In genomic region chr1:58614424-58614823, GRCm38 (mm10) we compare ENCODE assay signal across 9 mouse cellular contexts. TPM values are rescaled to one million over a fixed set of nuclear protein-coding genes. Genes with fewer than 3 reads are reported as not detected.
DNase-seq lines count a peak whose midpoint lies in the region; ATAC-seq and TF ChIP-seq lines count a peak whose summit lies in the region.
"Had no signal": no experiment of that assay in that cellular context is flagged by ENCODE, and none has a peak within 500 bp of the region (broad histone marks: within the 10 kb centered on the region; RNA-seq: fewer than 3 reads in every experiment).

No protein-coding gene starts in this region.

- H3K4me1 ChIP-seq in embryonic facial prominence, embryonic 10.5 days: no peaks in the 10 kb centered on the region
- no peaks in the 10 kb centered on the region for H3K4me1 ChIP-seq in forebrain, embryonic 12.5 days
- H3K4me1 ChIP-seq: embryonic facial prominence, embryonic 13.5 days had no signal

- no peak for TF ChIP-seq CTCF in Patski (IDR thresholded peaks at IDR 0.05)

- no peak overlapping the region for H3K27ac ChIP-seq in embryonic facial prominence, embryonic 10.5 days (replicated peaks)
- H3K27ac ChIP-seq in forebrain, embryonic 12.5 days: no peak overlapping the region
- H3K27ac ChIP-seq: embryonic facial prominence, embryonic 13.5 days had no signal

- POLR2A ChIA-PET in Patski (lab: Charles Lee): no interaction called here

- 82% methylated on average over 3 of the region's 3 CpGs for WGBS in embryonic facial prominence, embryonic 10.5 days
- 66% methylated on average over 3 of the region's 3 CpGs for WGBS in forebrain, embryonic 12.5 days

- in situ Hi-C loops in Patski (cut with MboI; ENCODE audit: low pct_unique_long_range_greater_than_20kb): no loop called here

- CTCF ChIA-PET in Patski (lab: Charles Lee): interaction anchor here (1.2 kb wide), 1 partner anchor 9 kb away, joined by 3 read pairs; no protein-coding TSS in a partner anchor

- no peaks in the 10 kb centered on the region for H3K9me3 ChIP-seq in embryonic facial prominence, embryonic 10.5 days
- H3K9me3 ChIP-seq in forebrain, embryonic 12.5 days: 0 out of 2 replicates have a peak, but pooled peaks cover 4% of the 10 kb centered on the region
- H3K9me3 ChIP-seq: embryonic facial prominence, embryonic 13.5 days had no signal

- no peaks in the 10 kb centered on the region for H3K27me3 ChIP-seq in Patski
- H3K27me3 ChIP-seq in embryonic facial prominence, embryonic 10.5 days (replicated peaks; ENCODE audit: low read depth, poor library complexity, severe bottlenecking): no peaks in the 10 kb centered on the region
- H3K27me3 ChIP-seq in forebrain, embryonic 12.5 days: no peaks in the 10 kb centered on the region
- H3K27me3 ChIP-seq: embryonic facial prominence, embryonic 13.5 days had no signal

- H3K36me3 ChIP-seq in embryonic facial prominence, embryonic 10.5 days (replicated peaks): no peaks in the 10 kb centered on the region
- H3K36me3 ChIP-seq in forebrain, embryonic 12.5 days (replicated peaks): no peaks in the 10 kb centered on the region
- H3K36me3 ChIP-seq: embryonic facial prominence, embryonic 13.5 days had no signal

- no peak overlapping the region for H3K4me3 ChIP-seq in embryonic facial prominence, embryonic 10.5 days
- H3K4me3 ChIP-seq in forebrain, embryonic 12.5 days (replicated peaks): no peak overlapping the region
- H3K4me3 ChIP-seq: embryonic facial prominence, embryonic 13.5 days had no signal

- no peak overlapping the region for H3K4me2 ChIP-seq in forebrain, embryonic 12.5 days
- H3K4me2 ChIP-seq: embryonic facial prominence, embryonic 13.5 days had no signal

- DNase-seq in layer of hippocampus, adult 11-12 months (ENCODE audit: low spot score): peak; percentile 40
- no peak for DNase-seq in layer of hippocampus, adult 9-10 months (ENCODE audit: low spot score)
- peak; percentile 50 for DNase-seq in Patski (ENCODE audit: low read depth, low spot score)
- DNase-seq in kidney, adult 8-10 months: peak; percentile 87 to 89
- peak; percentile 15 for DNase-seq in right cerebral cortex, postnatal 14 days
- DNase-seq in cerebellum, postnatal 10 days: no peak
- DNase-seq in embryonic facial prominence, embryonic 10.5 days (ENCODE audit: low spot score): no peak

- peak; percentile 74 for ATAC-seq in Patski
- no peak for ATAC-seq in forebrain, embryonic 12.5 days (ENCODE audit: low FRiP score)

- H3K9ac ChIP-seq in forebrain, embryonic 12.5 days: no peak overlapping the region
- H3K9ac ChIP-seq: embryonic facial prominence, embryonic 13.5 days had no signal

RNA-seq across cellular contexts. Expression of gene Ndufb3, which starts 28.2 kb away (rescaled TPM):
- polyA plus RNA-seq in Patski (2021): 159 TPM
- 135 and 140 TPM in 2 replicates for polyA plus RNA-seq in embryonic facial prominence, embryonic 10.5 days (2016; fragmentation: Nextera tagmentation; extraction: Ambion mirVana)
- polyA plus RNA-seq in forebrain, embryonic 12.5 days (2016; fragmentation: Nextera tagmentation; extraction: Ambion mirVana): 168 and 170 TPM in 2 replicates

RNA-seq across cellular contexts. Expression of gene Fam126b, which starts 28.3 kb away (rescaled TPM):
- 7.0 TPM for polyA plus RNA-seq in Patski (2021)
- polyA plus RNA-seq in embryonic facial prominence, embryonic 10.5 days (2016; fragmentation: Nextera tagmentation; extraction: Ambion mirVana): 5.7 and 6.3 TPM in 2 replicates
- polyA plus RNA-seq in forebrain, embryonic 12.5 days (2016; fragmentation: Nextera tagmentation; extraction: Ambion mirVana): 10.2 and 11.2 TPM in 2 replicates

Comparison
In these comparisons a context has a peak if more than half of its experiments do, and no peak if none do; other contexts are left out.
1. DNase-seq: peak in layer of hippocampus, adult 11-12 months (single experiment), Patski (single experiment), kidney, adult 8-10 months (2 of 2) and right cerebral cortex, postnatal 14 days (single experiment); none in layer of hippocampus, adult 9-10 months (single experiment), cerebellum, postnatal 10 days (0 of 2) and embryonic facial prominence, embryonic 10.5 days (single experiment).